Mouse (Mus musculus) limb, embryonic 15.5 days (tissue): ENCODE data around the gene Pbx1. TPM values are rescaled to one million over a fixed set of nuclear protein-coding genes. Genes with fewer than 3 reads are reported as not detected.

Experiments used
- ATAC-seq: fragments of 200-750 bp; cut with Nextera tagmentation; 2 replicates; pipeline ENCODE4 v1.8.0; 2017; ENCODE audit warnings: low read depth, moderate TSS enrichment; ENCODE audit not compliant: insufficient number of reproducible peaks, low FRiP score, low TSS enrichment
- H3K27ac ChIP-seq: fragments of 300-500 bp; sonication (generic); 2 replicates; pipeline ENCODE4 v1.5.1; 2015; ENCODE audit warnings: moderate library complexity, mild to moderate bottlenecking, inconsistent platforms
- H3K27me3 ChIP-seq: fragments of 300-500 bp; sonication (generic); 2 replicates; pipeline ENCODE4 v1.6.1; 2015; ENCODE audit warnings: inconsistent platforms
- H3K36me3 ChIP-seq: fragments of 300-500 bp; sonication (generic); 2 replicates; pipeline ENCODE4 v1.6.1; 2015; ENCODE audit warnings: inconsistent platforms
- H3K4me1 ChIP-seq: fragments of 300-500 bp; sonication (generic); 2 replicates; pipeline ENCODE4 v1.6.1; 2015; ENCODE audit warnings: inconsistent platforms
- H3K4me2 ChIP-seq: fragments of 300-500 bp; sonication (generic); 2 replicates; pipeline ENCODE4 v1.6.1; 2015; ENCODE audit warnings: mild to moderate bottlenecking, inconsistent platforms
- H3K4me3 ChIP-seq: fragments of 300-500 bp; sonication (generic); 2 replicates; pipeline ENCODE4 v1.5.1; 2015; ENCODE audit warnings: mild to moderate bottlenecking, inconsistent platforms
- H3K9ac ChIP-seq: fragments of 300-500 bp; sonication (generic); 2 replicates; pipeline ENCODE4 v1.6.1; 2015; ENCODE audit warnings: inconsistent platforms
- H3K9me3 ChIP-seq: fragments of 300-500 bp; sonication (generic); 2 replicates; pipeline ENCODE4 v1.6.1; 2016; ENCODE audit warnings: inconsistent platforms
- WGBS: fragments of 180-500 bp; shearing (Covaris S2); methylation state at CpG from one replicate; pipeline ENCODE4 v1.1.7; 2015; 5-methylcytosine and 5-hydroxymethylcytosine counted together
- polyA plus RNA-seq: library from polyadenylated mRNA; unstranded; fragments of >200 nt; fragmentation: Nextera tagmentation; extraction: Ambion mirVana; gene quantifications from 2 replicates; pipeline ENCODE4 v1.2.1, GENCODE M21; 2015

The Pbx1 gene
- polyA plus RNA-seq, 1 experiment from 2014 or later: 25.5 TPM

- Histone ChIP-seq H3K36me3 (peaks cover 4% of the 10 kb centered on the region; the same call in 1 of the 2 replicates), H3K4me2 (no peak overlapping the region), H3K27me3 (no peaks in the 10 kb centered on the region), H3K27ac (no peak overlapping the region), H3K9ac (no peak overlapping the region), H3K4me3 (no peak overlapping the region), H3K9me3 (no peaks in the 10 kb centered on the region), H3K4me1 (peaks cover 21% of the 10 kb centered on the region)
- 50% methylated on average over 3 of the region's 3 CpGs for WGBS
- no peak for ATAC-seq
Observed at GRCm38 (mm10) chr1:168395523-168396159, 36.4 kb downstream of the Pbx1 start.

- WGBS: 77% methylated on average over 6 of the region's 6 CpGs
- Histone ChIP-seq H3K9ac (no peak overlapping the region), H3K36me3 (no peaks in the 10 kb centered on the region), H3K4me1 (peaks cover 21% of the 10 kb centered on the region), H3K27ac (no peak overlapping the region), H3K4me3 (no peak overlapping the region), H3K4me2 (no peak overlapping the region), H3K27me3 (no peaks in the 10 kb centered on the region), H3K9me3 (no peaks in the 10 kb centered on the region)
- no peak for ATAC-seq
Observed at GRCm38 (mm10) chr1:168394535-168394934, 37.5 kb downstream of the Pbx1 start.

- H3K4me1 ChIP-seq: peaks cover 21% of the 10 kb centered on the region
- no peak overlapping the region for H3K27ac ChIP-seq
- no peak for ATAC-seq
- H3K27me3 ChIP-seq: no peaks in the 10 kb centered on the region
- H3K4me3 ChIP-seq: no peak overlapping the region
- H3K36me3 ChIP-seq: no peaks in the 10 kb centered on the region
- 75% methylated on average over 4 of the region's 4 CpGs for WGBS
- no peak overlapping the region for H3K4me2 ChIP-seq
- H3K9me3 ChIP-seq: no peaks in the 10 kb centered on the region
- H3K9ac ChIP-seq: no peak overlapping the region
Observed at GRCm38 (mm10) chr1:168393456-168393855, 38.6 kb downstream of the Pbx1 start.

GRCm38 (mm10) chr1:168392500-168392853 lies 39.6 kb downstream of the Pbx1 start:
- no peaks in the 10 kb centered on the region for H3K9me3 ChIP-seq
- H3K27me3 ChIP-seq: no peaks in the 10 kb centered on the region
- no peak overlapping the region for H3K9ac ChIP-seq
- peak overlapping the region; percentile 18; the same call in 1 of the 2 replicates for H3K4me3 ChIP-seq
- peak overlapping the region; percentile 40 for H3K4me2 ChIP-seq
- 26% methylated on average over 5 of the region's 5 CpGs for whole genome bisulfite sequencing
- peaks cover 21% of the 10 kb centered on the region for H3K4me1 ChIP-seq
- ATAC-seq: no peak
- H3K27ac ChIP-seq: peak overlapping the region; percentile 44; the same call in 1 of the 2 replicates
- no peaks in the 10 kb centered on the region for H3K36me3 ChIP-seq

GRCm38 (mm10) chr1:168391617-168392499 lies 40.2 kb downstream of the Pbx1 start:
- Histone ChIP-seq H3K27ac (peak overlapping the region; percentile 75), H3K36me3 (no peaks in the 10 kb centered on the region), H3K9ac (no peak overlapping the region), H3K4me3 (peak overlapping the region; percentile 18), H3K4me1 (peaks cover 21% of the 10 kb centered on the region), H3K4me2 (peak overlapping the region; percentile 40), H3K9me3 (no peaks in the 10 kb centered on the region), H3K27me3 (no peaks in the 10 kb centered on the region)
- ATAC-seq: 0 out of 2 replicates have a peak, but pooled peaks have one; percentile 26
- 7% methylated on average over 20 of the region's 20 CpGs for WGBS

GRCm38 (mm10) chr1:168390748-168391147 lies 41.3 kb downstream of the Pbx1 start:
- Histone ChIP-seq H3K9me3 (no peaks in the 10 kb centered on the region), H3K4me1 (peaks cover 30% of the 10 kb centered on the region)

GRCm38 (mm10) chr1:168386159-168386558 lies 45.9 kb downstream of the Pbx1 start:
- no peak overlapping the region for H3K9ac ChIP-seq
- H3K9me3 ChIP-seq: no peaks in the 10 kb centered on the region
- H3K4me3 ChIP-seq: no peak overlapping the region
- no peak overlapping the region for H3K4me2 ChIP-seq
- no peaks in the 10 kb centered on the region for H3K36me3 ChIP-seq
- no peak overlapping the region for H3K27ac ChIP-seq
- no peaks in the 10 kb centered on the region for H3K27me3 ChIP-seq
- no peak for ATAC-seq
- peaks cover 55% of the 10 kb centered on the region for H3K4me1 ChIP-seq
- 83% methylated on average over 6 of the region's 6 CpGs for WGBS

More at GRCm38 (mm10) chr1:168390748-168391147, 41.3 kb downstream of the Pbx1 start:
- no peaks in the 10 kb centered on the region for H3K36me3 ChIP-seq
- H3K27ac ChIP-seq: no peak overlapping the region
- H3K9ac ChIP-seq: no peak overlapping the region
- no peaks in the 10 kb centered on the region for H3K27me3 ChIP-seq
- no peak for ATAC-seq
- H3K4me2 ChIP-seq: no peak overlapping the region
- no peak overlapping the region for H3K4me3 ChIP-seq

- Histone ChIP-seq H3K4me2 (no peak overlapping the region), H3K4me3 (no peak overlapping the region), H3K9ac (no peak overlapping the region), H3K27ac (peak overlapping the region; percentile 24; the same call in 1 of the 2 replicates), H3K36me3 (no peaks in the 10 kb centered on the region), H3K27me3 (no peaks in the 10 kb centered on the region), H3K4me1 (peaks cover 64% of the 10 kb centered on the region), H3K9me3 (no peaks in the 10 kb centered on the region)
- no peak for ATAC-seq
- 34% methylated on average over 6 of the region's 6 CpGs for WGBS
Observed at GRCm38 (mm10) chr1:168384594-168384955, 47.5 kb downstream of the Pbx1 start.

- Histone ChIP-seq H3K4me2 (no peak overlapping the region), H3K9ac (no peak overlapping the region), H3K9me3 (no peaks in the 10 kb centered on the region), H3K4me3 (no peak overlapping the region), H3K27me3 (no peaks in the 10 kb centered on the region), H3K4me1 (peaks cover 64% of the 10 kb centered on the region), H3K36me3 (no peaks in the 10 kb centered on the region), H3K27ac (peak overlapping the region; percentile 24; the same call in 1 of the 2 replicates)
- WGBS: 57% methylated on average over 5 of the region's 5 CpGs
- no peak for ATAC-seq
Observed at GRCm38 (mm10) chr1:168383832-168384593, 48.1 kb downstream of the Pbx1 start.

- peaks cover 64% of the 10 kb centered on the region for H3K4me1 ChIP-seq
- H3K9ac ChIP-seq: no peak overlapping the region
- H3K27me3 ChIP-seq: no peaks in the 10 kb centered on the region
- H3K36me3 ChIP-seq: no peaks in the 10 kb centered on the region
- ATAC-seq: no peak
- H3K4me3 ChIP-seq: no peak overlapping the region
- H3K9me3 ChIP-seq: no peaks in the 10 kb centered on the region
- H3K4me2 ChIP-seq: no peak overlapping the region; the same call in 1 of the 2 replicates
- 0 out of 2 replicates have a peak overlapping the region, but pooled peaks have one; percentile 43 for H3K27ac ChIP-seq
- WGBS: 13% methylated on average over 4 of the region's 4 CpGs
Observed at GRCm38 (mm10) chr1:168382823-168383157, 49.3 kb downstream of the Pbx1 start.

- ATAC-seq: no peak
- peaks cover 64% of the 10 kb centered on the region for H3K4me1 ChIP-seq
- no peak overlapping the region for H3K4me3 ChIP-seq
- H3K9me3 ChIP-seq: no peaks in the 10 kb centered on the region
- no peak overlapping the region; the same call in 1 of the 2 replicates for H3K4me2 ChIP-seq
- WGBS: 31% methylated on average over 9 of the region's 9 CpGs
- H3K36me3 ChIP-seq: no peaks in the 10 kb centered on the region
- no peak overlapping the region for H3K9ac ChIP-seq
- H3K27me3 ChIP-seq: no peaks in the 10 kb centered on the region
- H3K27ac ChIP-seq: 0 out of 2 replicates have a peak overlapping the region, but pooled peaks have one; percentile 11
Observed at GRCm38 (mm10) chr1:168382106-168382822, 49.8 kb downstream of the Pbx1 start.
